Mouse (Mus musculus) A20 (cell line): ENCODE results near the gene Olfr55.
"Not testable (repeated sequence)": the region's sequence is repeated elsewhere in the genome, so short reads cannot be mapped to it uniquely, and the experiment has no call there.

Source experiments
- DNase-seq: peaks from one replicate; pipeline ENCODE4 v3.0.0-alpha.2; 2011; ENCODE audit warnings: low read depth, low spot score

Gene Olfr55

DNA sequence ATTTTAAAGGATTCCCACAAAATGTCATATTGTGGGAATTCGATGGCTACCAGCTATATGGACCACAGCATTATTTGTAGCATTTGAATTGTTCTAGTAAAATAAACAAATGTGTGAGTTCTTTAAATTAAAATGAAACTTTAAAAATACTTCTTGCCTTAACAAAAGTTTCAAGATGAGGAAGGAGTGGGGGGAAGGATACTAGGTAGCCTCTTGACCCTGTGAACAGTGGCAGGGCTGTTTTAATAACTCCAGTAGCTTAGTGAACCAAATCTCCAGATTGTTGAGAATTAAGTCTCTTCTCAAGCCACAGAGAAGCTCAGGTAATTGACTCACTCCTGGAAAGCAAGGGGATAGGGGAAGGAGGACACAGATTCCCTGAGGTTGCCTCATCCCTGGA is at the start of gene Olfr55:
Gene Olfr55 (plus strand): TSS at position 301 of the 400 bp plus-strand sequence.
- not testable (repeated sequence) for DNase-seq

- DNase-seq, result no peak
These were observed 43.7 kb upstream of the Olfr55 start for GRCm38 (mm10) chr17:33124546-33124945.

DNA sequence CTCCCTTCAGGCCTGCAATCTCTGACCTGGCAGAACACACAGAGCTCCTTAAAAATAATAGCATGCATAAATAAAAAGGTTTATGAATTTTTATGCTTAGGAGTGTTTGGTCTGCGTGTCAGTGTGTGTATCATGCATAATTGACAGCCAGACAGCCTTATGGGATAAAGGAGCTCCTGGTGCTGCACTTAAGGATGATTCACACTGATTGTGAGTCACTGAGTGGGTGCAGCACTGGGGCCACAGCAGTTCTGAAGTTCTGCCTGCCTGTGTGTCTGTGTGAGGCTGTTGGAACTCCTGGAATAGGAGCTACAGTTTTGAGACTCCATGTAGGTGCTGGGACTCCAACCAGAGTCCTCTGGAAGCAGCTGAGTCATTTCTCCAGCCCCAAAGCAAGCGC is 42.0 kb upstream of the Olfr55 start:
- no peak for DNase-seq

GRCm38 (mm10) chr17:33139261-33139820 is 28.9 kb upstream of the Olfr55 start, which contains the start of gene Morc2b:
Morc2b (minus strand) TSS chr17:33139683.
- DNase-seq, result no peak

GRCm38 (mm10) chr17:33191002-33191401 is 22.8 kb downstream of the Olfr55 start, which contains the start of gene Olfr239:
Olfr239 (plus strand) TSS chr17:33191302.
- not testable (repeated sequence) for DNase-seq

DNA sequence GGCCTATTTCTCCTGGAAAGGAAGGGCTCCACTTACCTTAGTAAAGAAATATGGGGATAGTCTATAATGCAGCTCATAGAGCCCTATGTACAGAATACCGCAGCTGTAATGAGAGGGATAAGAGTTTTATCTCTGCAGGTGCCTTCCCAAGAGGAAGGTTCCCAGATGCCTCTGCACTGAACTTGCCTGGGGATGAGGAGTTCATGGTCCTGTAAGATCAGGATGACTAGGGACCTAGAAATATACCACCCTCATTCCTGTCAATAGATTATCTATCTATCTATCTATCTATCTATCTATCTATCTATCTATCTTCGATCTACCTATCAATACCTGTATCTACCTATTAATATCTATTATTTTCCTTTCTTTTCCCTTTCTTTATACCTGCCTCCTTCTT is 53.3 kb downstream of the Olfr55 start, which contains the start of gene Olfr1564:
Gene Olfr1564 (minus strand): TSS at position 101 of the 400 bp plus-strand sequence.
- DNase-seq, result no peak
